Mouse (Mus musculus) lung, postnatal 0 days (tissue): ENCODE measurements around the gene Avl9. TPM values are rescaled to one million over a fixed set of nuclear protein-coding genes. Genes with fewer than 3 reads are reported as not detected.

Source experiments
- ATAC-seq: fragments of 200-750 bp; cut with Nextera tagmentation; 2 replicates; pipeline ENCODE4 v1.8.0; 2017; ENCODE audit warnings: moderate library complexity
- DNase-seq: peaks from one replicate; pipeline ENCODE4 v3.0.0-alpha.2; 2016; ENCODE audit warnings: low spot score
- H3K27ac ChIP-seq: fragments of 300-500 bp; sonication (generic); 2 replicates; pipeline ENCODE4 v1.5.1; 2014; ENCODE audit warnings: antibody characterized with exemption, mild to moderate bottlenecking, low read length, mixed read lengths
- H3K27me3 ChIP-seq: fragments of 300-500 bp; sonication (generic); replicated peaks from 2 replicates; pipeline ENCODE4 v1.6.1; 2014; ENCODE audit warnings: low read length, mixed read lengths; ENCODE audit not compliant: insufficient read depth
- H3K36me3 ChIP-seq: fragments of 300-500 bp; sonication (generic); 2 replicates; pipeline ENCODE4 v1.6.1; 2014; ENCODE audit warnings: low read length, mixed read lengths; ENCODE audit not compliant: insufficient read depth
- H3K4me1 ChIP-seq: fragments of 300-500 bp; sonication (generic); 2 replicates; pipeline ENCODE4 v1.6.1; 2014; ENCODE audit warnings: antibody characterized with exemption, low read depth, low read length, mixed read lengths; ENCODE audit not compliant: insufficient read depth
- H3K4me2 ChIP-seq: fragments of 300-500 bp; sonication (generic); replicated peaks from 2 replicates; pipeline ENCODE4 v1.6.1; 2014; ENCODE audit warnings: low read depth, mild to moderate bottlenecking, low read length, moderate library complexity, mixed read lengths
- H3K4me3 ChIP-seq: fragments of 300-500 bp; sonication (generic); 2 replicates; pipeline ENCODE4 v1.5.1; 2014; ENCODE audit warnings: low read depth, low read length
- H3K9ac ChIP-seq: fragments of 300-500 bp; sonication (generic); replicated peaks from 2 replicates; pipeline ENCODE4 v1.6.1; 2014; ENCODE audit warnings: low read depth, mild to moderate bottlenecking
- H3K9me3 ChIP-seq: fragments of 300-500 bp; sonication (generic); 2 replicates; pipeline ENCODE4 v1.6.1; 2016; ENCODE audit warnings: low read length, mixed read lengths
- CTCF ChIP-seq: IDR thresholded peaks from 2 replicates; pipeline ENCODE4 v1.5.1; 2016; ENCODE audit warnings: antibody characterized with exemption, mild to moderate bottlenecking
- EP300 ChIP-seq: IDR thresholded peaks from 2 replicates; pipeline ENCODE4 v1.6.1; 2016; ENCODE audit warnings: antibody characterized with exemption, mild to moderate bottlenecking, control low read depth
- WGBS: fragments of 180-500 bp; shearing (Covaris S2); extraction: QIAGEN DNeasy Blood & Tissue Kit; methylation state at CpG from one replicate; pipeline ENCODE4 v1.1.7; 2014; 5-methylcytosine and 5-hydroxymethylcytosine counted together
- polyA plus RNA-seq: library from polyadenylated mRNA; unstranded; fragments of >200 nt; fragmentation: Nextera tagmentation; extraction: Ambion mirVana; gene quantifications from 2 replicates; pipeline ENCODE4 v1.2.1, GENCODE M21; 2015

Avl9 gene
- polyA plus RNA-seq, 1 experiment from 2014 or later = 9.6 TPM

DNA sequence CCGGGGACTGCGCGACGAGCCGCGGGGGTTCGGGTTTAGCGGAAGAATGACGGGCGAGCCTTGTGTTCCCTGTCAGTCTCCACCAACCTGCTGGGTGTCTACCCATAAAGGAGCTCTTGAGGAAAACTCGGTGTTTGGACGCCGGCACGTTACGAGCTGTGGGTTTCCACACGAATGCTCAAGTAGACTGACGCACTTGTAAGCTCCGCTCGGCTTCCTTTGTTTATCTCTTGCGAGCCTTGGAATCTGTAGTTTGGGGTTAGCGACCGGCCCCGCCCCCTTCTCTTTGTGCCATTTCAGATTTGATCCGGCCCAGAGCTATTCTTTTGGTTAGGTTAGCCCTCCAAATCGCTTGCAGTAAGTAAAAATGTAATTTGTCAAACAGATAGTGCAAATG, 569 bp downstream of the Avl9 start:
- peak; percentile 78 for DNase-seq
- Histone ChIP-seq H3K9ac (peak overlapping the region; percentile 78), H3K4me1 (no peaks in the 10 kb centered on the region), H3K27me3 (no peaks in the 10 kb centered on the region), H3K4me2 (peak overlapping the region; percentile 72), H3K27ac (peak overlapping the region; percentile 94), H3K36me3 (no peaks in the 10 kb centered on the region), H3K4me3 (peak overlapping the region; percentile 90), H3K9me3 (no peaks in the 10 kb centered on the region)
- TF ChIP-seq EP300 (no peak), CTCF (no peak)
- under 1% methylated on average over 25 of the region's 25 CpGs for WGBS
- peak; percentile 27 for ATAC-seq

DNA sequence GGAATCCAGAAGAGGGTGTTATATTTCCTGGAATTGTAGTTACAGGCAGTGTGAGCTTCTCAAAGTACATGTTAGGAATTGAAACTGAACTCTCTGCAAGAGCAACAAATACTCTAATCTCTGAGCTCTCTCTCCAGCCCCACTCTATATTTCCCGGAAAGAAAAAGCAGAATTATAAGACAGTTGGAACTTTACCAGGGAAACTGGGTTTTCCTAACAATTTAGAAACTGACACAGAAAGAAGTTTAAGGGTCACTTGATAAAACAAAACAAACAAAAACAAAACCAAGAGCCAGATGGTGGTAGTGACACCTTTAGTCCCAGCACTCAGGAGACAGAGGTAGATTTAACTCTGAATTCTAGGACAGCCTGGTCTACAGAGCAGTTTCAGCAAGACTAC, 4.4 kb downstream of the Avl9 start:
- no peaks in the 10 kb centered on the region for H3K36me3 ChIP-seq
- H3K9me3 ChIP-seq = no peaks in the 10 kb centered on the region
- TF ChIP-seq EP300 (no peak), CTCF (no peak)
- no peaks in the 10 kb centered on the region for H3K4me1 ChIP-seq
- WGBS = 50% methylated on average over 1 of the region's 1 CpGs
- no peak for DNase-seq
- H3K4me3 ChIP-seq = no peak overlapping the region
- H3K4me2 ChIP-seq = no peak overlapping the region
- ATAC-seq = no peak
- H3K9ac ChIP-seq = no peak overlapping the region
- no peak overlapping the region for H3K27ac ChIP-seq
- no peaks in the 10 kb centered on the region for H3K27me3 ChIP-seq

DNA sequence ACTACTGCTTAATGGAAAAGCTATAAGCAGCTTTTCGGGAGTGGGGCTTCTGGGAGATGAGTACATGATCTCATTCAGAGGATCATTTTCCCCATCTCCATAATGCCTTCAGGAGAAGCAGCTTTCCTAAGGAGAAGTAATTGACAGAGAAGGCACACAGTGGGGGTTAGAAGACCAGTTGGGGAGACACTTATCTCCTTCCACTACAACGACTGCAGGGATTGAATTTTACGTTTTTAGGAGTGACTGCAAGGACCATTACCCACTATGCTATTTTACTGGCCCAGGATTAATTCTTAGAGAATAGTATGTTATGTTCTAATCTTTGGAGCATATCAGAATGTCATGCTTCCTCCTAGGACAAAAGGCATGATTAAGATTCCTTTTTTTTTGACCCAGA, 6.2 kb downstream of the Avl9 start:
- no peaks in the 10 kb centered on the region for H3K27me3 ChIP-seq
- WGBS = 58% methylated on average over 3 of the region's 3 CpGs
- H3K4me2 ChIP-seq = no peak overlapping the region
- TF ChIP-seq EP300 (no peak), CTCF (no peak)
- H3K4me1 ChIP-seq = no peaks in the 10 kb centered on the region
- H3K9ac ChIP-seq = no peak overlapping the region
- H3K36me3 ChIP-seq = peaks cover 7% of the 10 kb centered on the region; the same call in 1 of the 2 replicates
- no peak overlapping the region for H3K4me3 ChIP-seq
- no peaks in the 10 kb centered on the region for H3K9me3 ChIP-seq
- no peak for ATAC-seq
- no peak overlapping the region for H3K27ac ChIP-seq
- no peak for DNase-seq

DNA sequence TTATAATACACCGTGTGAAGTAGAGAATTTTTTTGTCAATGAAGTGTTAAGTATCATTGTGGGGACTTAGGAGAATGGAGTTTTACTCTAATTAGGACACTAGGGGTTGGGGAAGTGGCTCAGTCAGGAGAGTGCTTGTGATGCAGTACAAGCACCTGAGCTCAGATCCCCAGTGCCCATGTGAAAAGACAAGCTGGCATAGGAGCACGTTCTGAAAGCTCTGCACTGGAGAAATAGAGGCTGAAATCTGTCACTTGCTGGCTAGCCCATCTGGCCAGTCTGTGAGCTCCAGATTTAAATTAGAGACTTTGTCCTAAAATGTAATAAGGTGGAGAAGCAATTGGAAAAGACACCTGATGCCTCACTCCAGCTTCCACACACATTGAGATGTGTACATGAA, 17.8 kb downstream of the Avl9 start:
- Histone ChIP-seq H3K27me3 (no peaks in the 10 kb centered on the region), H3K9me3 (no peaks in the 10 kb centered on the region), H3K4me2 (no peak overlapping the region), H3K36me3 (peaks cover 26% of the 10 kb centered on the region), H3K4me1 (no peaks in the 10 kb centered on the region), H3K4me3 (no peak overlapping the region), H3K9ac (no peak overlapping the region), H3K27ac (no peak overlapping the region)
- DNase-seq = no peak
- TF ChIP-seq EP300 (no peak), CTCF (no peak)
- ATAC-seq = no peak
- 76% methylated on average over 2 of the region's 2 CpGs for WGBS

DNA sequence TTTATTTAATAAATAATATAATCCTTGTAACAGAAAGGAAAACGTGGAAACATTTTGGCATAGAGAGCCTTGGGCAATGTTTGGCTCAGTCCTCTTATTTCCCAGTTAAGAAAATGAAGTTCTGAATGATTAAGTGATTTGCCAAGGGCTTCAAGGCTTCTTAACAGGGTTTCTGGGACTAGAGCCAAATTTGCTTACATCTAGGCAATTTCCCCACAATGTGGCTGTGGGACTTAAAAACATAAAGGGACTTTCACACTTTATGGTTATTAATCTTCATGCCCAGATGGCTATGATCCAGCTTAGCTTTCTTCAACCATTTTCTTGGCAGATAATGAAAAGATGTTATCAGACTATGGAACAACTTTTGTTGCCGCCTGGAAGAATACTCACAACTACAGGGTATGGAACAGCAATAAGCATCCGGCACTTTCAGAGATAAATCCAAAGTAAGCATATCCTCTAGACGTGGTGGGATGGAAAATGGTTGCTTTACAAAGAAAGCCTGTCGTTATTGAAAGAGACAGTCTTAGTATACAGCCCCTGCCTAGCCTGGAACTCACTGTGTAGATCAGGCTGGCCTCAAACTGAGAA, 31.3 kb downstream of the Avl9 start:
- H3K4me3 ChIP-seq = no peak overlapping the region
- H3K4me2 ChIP-seq = no peak overlapping the region
- no peaks in the 10 kb centered on the region for H3K4me1 ChIP-seq
- H3K27ac ChIP-seq = no peak overlapping the region
- H3K36me3 ChIP-seq = no peaks in the 10 kb centered on the region; the same call in 1 of the 2 replicates
- DNase-seq = peak; percentile 92
- H3K9ac ChIP-seq = no peak overlapping the region
- ATAC-seq = peak; percentile 82
- WGBS = 32% methylated on average over 5 of the region's 5 CpGs
- H3K9me3 ChIP-seq = no peaks in the 10 kb centered on the region
- TF ChIP-seq EP300 = peak; percentile 64; the same call in 1 of the 2 replicates
- no peak for TF ChIP-seq CTCF
- no peaks in the 10 kb centered on the region for H3K27me3 ChIP-seq

DNA sequence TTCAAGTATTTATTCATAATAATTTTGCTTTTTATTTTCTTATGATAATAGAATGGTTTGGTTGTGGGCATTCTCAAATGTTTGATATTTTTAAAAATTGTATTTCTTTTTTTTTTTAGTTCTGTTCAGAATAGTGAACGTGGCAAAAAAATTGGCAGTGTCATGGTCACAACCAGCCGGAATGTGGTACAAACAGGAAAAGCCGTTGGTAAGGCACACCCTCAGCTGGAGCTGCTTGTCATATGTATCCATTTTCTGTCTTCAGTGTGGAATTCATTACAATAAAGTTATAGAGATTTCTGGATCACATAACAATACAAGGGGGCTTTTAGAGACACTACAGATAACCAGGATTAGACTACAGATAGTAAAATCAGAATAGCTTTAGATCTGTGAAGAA, 39.0 kb downstream of the Avl9 start:
- Histone ChIP-seq H3K4me3 (no peak overlapping the region), H3K27me3 (no peaks in the 10 kb centered on the region), H3K9ac (no peak overlapping the region), H3K9me3 (no peaks in the 10 kb centered on the region), H3K4me1 (no peaks in the 10 kb centered on the region), H3K4me2 (no peak overlapping the region), H3K27ac (no peak overlapping the region), H3K36me3 (peaks cover 21% of the 10 kb centered on the region; the same call in 1 of the 2 replicates)
- WGBS = 81% methylated on average over 3 of the region's 3 CpGs
- DNase-seq = no peak
- TF ChIP-seq CTCF = no peak
- TF ChIP-seq EP300 = no peak
- no peak for ATAC-seq

DNA sequence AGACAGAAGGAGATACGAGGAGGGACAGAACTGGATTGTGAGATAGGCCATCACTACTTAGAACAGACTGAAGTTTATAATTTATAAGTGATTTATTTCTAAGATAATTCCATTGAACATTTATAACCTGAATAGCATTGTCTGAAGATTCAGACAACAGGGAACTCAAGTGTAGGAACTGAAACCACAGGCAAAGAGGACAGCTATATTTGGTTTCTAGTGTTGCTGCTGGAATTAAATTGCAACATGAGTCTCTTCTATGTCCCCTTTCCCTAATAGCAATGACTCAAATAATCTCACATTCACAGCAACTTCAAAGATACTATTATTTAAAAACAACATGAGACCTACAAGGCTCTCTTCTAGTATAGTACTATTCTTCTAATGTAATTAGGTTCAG, 41.4 kb downstream of the Avl9 start:
- TF ChIP-seq EP300 = no peak
- no peak for TF ChIP-seq CTCF
- H3K36me3 ChIP-seq = peaks cover 21% of the 10 kb centered on the region; the same call in 1 of the 2 replicates
- no peaks in the 10 kb centered on the region for H3K9me3 ChIP-seq
- no peak for ATAC-seq
- no peaks in the 10 kb centered on the region for H3K4me1 ChIP-seq
- WGBS = 86% methylated on average over 1 of the region's 1 CpGs
- no peaks in the 10 kb centered on the region for H3K27me3 ChIP-seq
- no peak overlapping the region for H3K4me2 ChIP-seq
- no peak overlapping the region for H3K27ac ChIP-seq
- H3K4me3 ChIP-seq = no peak overlapping the region
- DNase-seq = no peak
- no peak overlapping the region for H3K9ac ChIP-seq
